In genomic region chr5:37557274-37557815, GRCm38 (mm10) we compare ENCODE assay signal across 12 mouse cellular contexts.
DNase-seq lines count a peak whose midpoint lies in the region; ATAC-seq and TF ChIP-seq lines count a peak whose summit lies in the region.
"Had no signal": no experiment of that assay in that cellular context is flagged by ENCODE, and none has a peak within 500 bp of the region (broad histone marks: within the 10 kb centered on the region; RNA-seq: fewer than 3 reads in every experiment).

No protein-coding gene starts in this region.

- no peak overlapping the region for H3K27ac ChIP-seq in hindbrain, embryonic 10.5 days
- H3K27ac ChIP-seq in hindbrain, embryonic 14.5 days, result no peak overlapping the region; the same call in 1 of the 2 replicates
- H3K27ac ChIP-seq in ES-E14 (ENCODE audit: insufficient read depth, low read depth, low read length, poor library complexity, severe bottlenecking), result no peak overlapping the region
- H3K27ac ChIP-seq: embryonic facial prominence, embryonic 15.5 days; liver, embryonic 13.5 days had no signal

- no peaks in the 10 kb centered on the region for H3K9me3 ChIP-seq in hindbrain, embryonic 10.5 days
- H3K9me3 ChIP-seq in hindbrain, embryonic 14.5 days (ENCODE audit: control insufficient read depth, low read length), result no peaks in the 10 kb centered on the region
- H3K9me3 ChIP-seq in ES-E14 (ENCODE audit: control insufficient read depth, insufficient read depth, low read depth, low read length), result no peaks in the 10 kb centered on the region
- H3K9me3 ChIP-seq: embryonic facial prominence, embryonic 15.5 days; liver, embryonic 13.5 days had no signal

- no peaks in the 10 kb centered on the region for H3K4me1 ChIP-seq in hindbrain, embryonic 10.5 days (replicated peaks)
- 0 out of 2 replicates have a peak, but pooled peaks cover 4% of the 10 kb centered on the region for H3K4me1 ChIP-seq in hindbrain, embryonic 14.5 days (replicated peaks; ENCODE audit: control insufficient read depth, insufficient read depth, low read length)
- H3K4me1 ChIP-seq in ES-E14 (ENCODE audit: control insufficient read depth in 2 of 2, insufficient read depth in 2 of 2, low read length in 2 of 2, poor library complexity in 1 of 2), result no peaks in the 10 kb centered on the region
- H3K4me1 ChIP-seq: embryonic facial prominence, embryonic 15.5 days; liver, embryonic 13.5 days had no signal

- no peak overlapping the region for H3K9ac ChIP-seq in hindbrain, embryonic 14.5 days
- H3K9ac ChIP-seq in ES-E14 (ENCODE audit: insufficient read depth, low read depth, low read length, poor library complexity, severe bottlenecking), result no peak overlapping the region
- H3K9ac ChIP-seq: embryonic facial prominence, embryonic 15.5 days; liver, embryonic 13.5 days had no signal

- WGBS in hindbrain, embryonic 10.5 days, result 67% methylated on average over 6 of the region's 6 CpGs
- WGBS in hindbrain, embryonic 14.5 days, result 49% methylated on average over 6 of the region's 6 CpGs

- ATAC-seq in hindbrain, embryonic 14.5 days (ENCODE audit: low FRiP score), result no peak; the same call in 1 of the 2 replicates
- ATAC-seq in megakaryocyte, adult 5-6 weeks (ENCODE audit: poor library complexity, severe bottlenecking), result no peak
- ATAC-seq: midbrain, embryonic 16.5 days; Patski had no signal

- H3K4me2 ChIP-seq in hindbrain, embryonic 14.5 days (replicated peaks), result no peak overlapping the region
- H3K4me2 ChIP-seq: embryonic facial prominence, embryonic 15.5 days; liver, embryonic 13.5 days had no signal

- no peak overlapping the region for H3K4me3 ChIP-seq in hindbrain, embryonic 10.5 days
- H3K4me3 ChIP-seq in hindbrain, embryonic 14.5 days (replicated peaks; ENCODE audit: low read length), result no peak overlapping the region
- no peak overlapping the region for H3K4me3 ChIP-seq in ES-E14 (ENCODE audit: insufficient read depth in 1 of 2, low read depth in 1 of 2, low read length in 2 of 2, poor library complexity in 1 of 2, severe bottlenecking in 1 of 2)
- H3K4me3 ChIP-seq: embryonic facial prominence, embryonic 15.5 days; liver, embryonic 13.5 days had no signal

- in situ Hi-C loops in ES-E14 (cut with MboI; ENCODE audit: low sequenced_read_pairs in 2 of 2, unreplicated experiment in 2 of 2), result no loop called here

- peak; percentile 23 for DNase-seq in hindbrain, embryonic 10.5 days (ENCODE audit: low spot score)
- DNase-seq in hindbrain, embryonic 14.5 days (ENCODE audit: low spot score), result no peak
- DNase-seq in ES-E14 (ENCODE audit: low read depth, low spot score), result peak; percentile 26
- DNase-seq in embryo, embryonic 11 days, result peak; percentile 53
- DNase-seq in hindlimb bud, embryonic 11.5 days (ENCODE audit: extremely low spot score, low read depth, low spot score), result peak; percentile 8
- DNase-seq in left cerebral cortex, adult 8-10 months (ENCODE audit: low spot score in 2 of 2), result no peak
- DNase-seq in left cerebral cortex, adult 11 months (ENCODE audit: low spot score), result no peak
- DNase-seq: liver, embryonic 13.5 days had no signal

- no peaks in the 10 kb centered on the region for H3K36me3 ChIP-seq in hindbrain, embryonic 10.5 days
- no peaks in the 10 kb centered on the region for H3K36me3 ChIP-seq in hindbrain, embryonic 14.5 days (replicated peaks; ENCODE audit: control insufficient read depth, insufficient read depth)
- no peaks in the 10 kb centered on the region for H3K36me3 ChIP-seq in ES-E14 (ENCODE audit: control insufficient read depth, insufficient read depth, low read length, poor library complexity, severe bottlenecking)
- H3K36me3 ChIP-seq: embryonic facial prominence, embryonic 15.5 days; liver, embryonic 13.5 days had no signal

- no peaks in the 10 kb centered on the region for H3K27me3 ChIP-seq in hindbrain, embryonic 10.5 days (ENCODE audit: insufficient read depth, poor library complexity, severe bottlenecking)
- H3K27me3 ChIP-seq in hindbrain, embryonic 14.5 days (ENCODE audit: control insufficient read depth, insufficient read depth, low read length), result no peaks in the 10 kb centered on the region
- H3K27me3 ChIP-seq: embryonic facial prominence, embryonic 15.5 days; liver, embryonic 13.5 days had no signal

TF ChIP-seq in ES-E14, 5 proteins besides CTCF, POLR2A, EP300 and RAD21:
- TF ChIP-seq HCFC1 (IDR thresholded peaks at IDR 0.05; ENCODE audit: borderline replicate concordance, insufficient read depth, low read length) (no peak), CHD2 (IDR thresholded peaks at IDR 0.05; ENCODE audit: low read depth, low read length) (no peak), ZNF384 (IDR thresholded peaks at IDR 0.05; ENCODE audit: low read depth, low read length) (no peak), ZC3H11A (IDR thresholded peaks at IDR 0.05; ENCODE audit: borderline replicate concordance, low read depth, low read length) (no peak)

Comparison
In these comparisons a context has a peak if more than half of its experiments do, and no peak if none do; other contexts are left out.
1. DNase-seq: peak in hindbrain, embryonic 10.5 days (single experiment), ES-E14 (single experiment), embryo, embryonic 11 days (single experiment) and hindlimb bud, embryonic 11.5 days (single experiment); none in hindbrain, embryonic 14.5 days (single experiment), left cerebral cortex, adult 8-10 months (0 of 2) and left cerebral cortex, adult 11 months (single experiment).